Mouse (Mus musculus) thymus, adult 2 months (tissue): Measurements from ENCODE around the gene Atoh7.

Experiments used
- CTCF ChIP-seq: fragments of 200-500 bp; IDR thresholded peaks from 2 replicates; pipeline ENCODE4 v1.5.1; 2012; ENCODE audit warnings: mild to moderate bottlenecking, control low read depth, low read length, moderate library complexity, borderline replicate concordance; ENCODE audit not compliant: control insufficient read depth, poor library complexity, insufficient read depth; ENCODE audit errors: extremely low read depth
- POLR2A ChIP-seq: fragments of 200-500 bp; IDR thresholded peaks from 2 replicates; pipeline ENCODE4 v1.6.1; 2012; ENCODE audit warnings: mild to moderate bottlenecking, low read length, control low read depth, moderate library complexity; ENCODE audit not compliant: control insufficient read depth, poor library complexity, insufficient read depth; ENCODE audit errors: extremely low read depth

DNA sequence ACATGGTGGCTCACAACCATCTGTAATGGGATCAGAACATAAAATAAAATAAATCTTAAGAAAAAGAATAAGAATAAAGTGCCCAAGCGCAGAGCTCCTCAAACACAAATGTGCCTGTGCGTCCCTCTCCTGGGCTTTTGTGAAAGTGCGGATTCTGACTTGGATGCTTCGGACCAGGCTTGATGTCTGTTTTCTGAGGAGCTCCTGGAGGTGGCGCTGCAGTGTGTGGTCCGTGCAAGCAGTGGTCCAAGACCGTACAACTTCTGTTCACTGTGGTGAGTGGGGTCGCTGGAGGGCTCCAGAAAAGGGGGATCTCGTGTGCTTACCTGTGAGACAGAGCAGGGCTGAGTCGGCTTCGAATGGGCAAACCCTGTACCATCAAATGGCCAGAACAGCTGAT is 25.9 kb downstream of the Atoh7 start:
- TF ChIP-seq POLR2A = no peak
- TF ChIP-seq CTCF = no peak
